Mouse (Mus musculus): ENCODE data around the gene Akap8l. TPM values are rescaled to one million over a fixed set of nuclear protein-coding genes. Genes with fewer than 3 reads are reported as not detected.
A peak's percentile ranks its signal among the peaks of the same experiment; 100 is the strongest.

Akap8l gene
- total and polyA plus RNA-seq, 3 experiments: 50.3 to 55.1 (median 51.2) TPM

DNA sequence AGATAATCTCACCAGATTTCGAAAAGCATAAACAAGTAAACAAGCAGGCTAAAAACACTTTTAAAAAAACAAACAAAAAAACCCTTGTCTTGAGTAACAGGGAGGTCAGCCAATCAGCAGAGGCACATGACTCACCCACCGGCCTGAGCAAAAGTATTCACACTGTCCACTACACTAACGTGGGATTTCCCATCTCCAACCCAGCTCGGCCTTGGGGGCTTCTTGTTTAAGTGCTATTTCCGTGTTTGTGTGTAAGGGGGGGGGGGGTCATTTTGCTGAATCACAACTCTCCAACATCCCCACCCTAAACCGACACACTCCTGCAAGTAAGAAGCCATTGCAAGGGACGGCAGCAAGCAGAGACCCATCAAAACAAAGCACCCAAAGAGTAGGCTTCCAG is 67.1 kb downstream of the Akap8l start:
- H3K27ac ChIP-seq: peak overlapping the region; percentile 96
- no peak for DNase-seq
- intact Hi-C loops (cut with DNase I): loop anchor here (5.0 kb wide), 1 partner anchor 41 kb away; no protein-coding TSS in a partner anchor
- peaks cover 7% of the 10 kb centered on the region for H3K4me1 ChIP-seq (ENCODE audit: control insufficient read depth, insufficient read depth, low read length)
- no peaks in the 10 kb centered on the region; the same call in none of the 2 replicates for H3K79me2 ChIP-seq (replicated peaks; ENCODE audit: control insufficient read depth, insufficient read depth, low read length)
- TF ChIP-seq EP300 (IDR thresholded peaks at IDR 0.05; ENCODE audit: insufficient read depth, low read depth, low read length): no peak
- no peak for TF ChIP-seq POLR2A (IDR thresholded peaks at IDR 0.05; ENCODE audit: insufficient read depth, low read depth, low read length)
- no peak for TF ChIP-seq CTCF (IDR thresholded peaks at IDR 0.05)
- H3K4me3 ChIP-seq: peak overlapping the region; percentile 98
- WGBS: 2% methylated on average over 7 of the region's 7 CpGs
- H3K27me3 ChIP-seq (ENCODE audit: control insufficient read depth, insufficient read depth, low read length): no peaks in the 10 kb centered on the region
- H3K9ac ChIP-seq (ENCODE audit: low read depth, low read length): peak overlapping the region; percentile 99
- peaks cover 14% of the 10 kb centered on the region for H3K36me3 ChIP-seq (ENCODE audit: control insufficient read depth, insufficient read depth, low read length)

DNA sequence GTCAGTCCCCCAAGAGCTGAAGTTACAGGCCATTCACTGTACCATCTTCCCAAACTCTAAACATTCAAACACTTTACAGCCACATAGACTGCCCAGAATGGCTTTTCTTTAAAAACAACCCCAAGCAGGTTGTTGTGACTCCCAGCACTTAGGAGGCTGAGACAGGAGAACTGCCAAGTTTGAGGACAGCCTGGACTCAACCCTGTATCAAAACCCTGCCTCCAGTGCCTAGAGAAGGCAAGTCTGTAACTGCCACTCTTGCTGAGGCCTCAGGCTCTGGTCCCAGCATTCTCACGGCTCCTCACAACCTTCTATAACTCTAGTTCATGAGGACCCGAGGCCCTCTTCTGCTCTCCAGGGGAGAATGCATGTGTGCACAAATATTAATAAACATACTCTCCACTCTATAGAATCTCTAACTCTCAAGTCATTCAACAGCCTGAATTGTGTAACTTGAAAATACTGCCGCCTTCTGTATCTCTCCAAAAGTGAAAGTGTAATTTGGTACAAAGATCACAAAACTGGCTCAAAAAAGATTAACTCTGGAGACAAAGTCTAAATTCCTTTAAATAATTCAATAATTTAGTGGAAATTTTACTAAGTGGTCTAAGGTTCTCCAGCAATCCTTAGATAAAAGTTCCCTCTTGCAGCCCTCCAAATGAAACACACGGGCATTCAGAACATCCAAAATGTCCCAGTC is 68.6 kb downstream of the Akap8l start:
- Histone ChIP-seq H3K4me1 (ENCODE audit: control insufficient read depth, insufficient read depth, low read length) (peaks cover 7% of the 10 kb centered on the region), H3K27me3 (ENCODE audit: control insufficient read depth, insufficient read depth, low read length) (no peaks in the 10 kb centered on the region), H3K36me3 (ENCODE audit: control insufficient read depth, insufficient read depth, low read length) (peaks cover 17% of the 10 kb centered on the region), H3K4me3 (peak overlapping the region; percentile 6; the same call in 1 of the 2 replicates), H3K9ac (ENCODE audit: low read depth, low read length) (no peak overlapping the region), H3K27ac (no peak overlapping the region), H3K79me2 (replicated peaks; ENCODE audit: control insufficient read depth, insufficient read depth, low read length) (peaks cover under 1% of the 10 kb centered on the region)
- intact Hi-C loops (cut with DNase I): loop anchor here (5.0 kb wide), 1 partner anchor 39 kb away; no protein-coding TSS in a partner anchor
- WGBS: 35% methylated on average over 4 of the region's 4 CpGs
- TF ChIP-seq POLR2A (IDR thresholded peaks at IDR 0.05; ENCODE audit: insufficient read depth, low read depth, low read length): no peak
- TF ChIP-seq CTCF (IDR thresholded peaks at IDR 0.05): peak; percentile 17; the same call in 1 of the 2 replicates
- no peak for DNase-seq

DNA sequence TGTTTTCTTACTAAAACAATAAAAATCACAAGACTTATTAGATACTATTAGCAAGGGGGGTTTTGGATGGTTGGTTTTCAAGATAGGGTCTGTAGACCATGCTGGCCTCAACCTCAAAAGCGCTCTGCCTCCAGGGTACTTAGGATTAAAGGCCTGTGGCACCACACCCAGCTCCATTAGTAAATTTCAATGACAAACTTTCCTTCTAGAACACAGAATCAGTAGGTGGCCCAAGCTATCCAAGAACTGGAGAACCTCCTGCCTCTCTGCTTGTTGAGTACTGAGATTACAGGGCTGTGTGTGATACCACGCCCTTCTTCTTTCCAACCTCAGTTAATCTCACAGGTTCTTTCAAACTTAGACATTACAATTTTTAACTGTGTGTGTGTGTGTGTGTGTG is 69.3 kb downstream of the Akap8l start:
- WGBS: 77% methylated on average over 2 of the region's 2 CpGs
- Histone ChIP-seq H3K4me3 (no peak overlapping the region), H3K4me1 (ENCODE audit: control insufficient read depth, insufficient read depth, low read length) (peaks cover 7% of the 10 kb centered on the region), H3K79me2 (replicated peaks; ENCODE audit: control insufficient read depth, insufficient read depth, low read length) (peaks cover 1% of the 10 kb centered on the region), H3K9ac (ENCODE audit: low read depth, low read length) (no peak overlapping the region), H3K27ac (no peak overlapping the region), H3K36me3 (ENCODE audit: control insufficient read depth, insufficient read depth, low read length) (peaks cover 19% of the 10 kb centered on the region), H3K27me3 (ENCODE audit: control insufficient read depth, insufficient read depth, low read length) (no peaks in the 10 kb centered on the region)
- no peak for TF ChIP-seq POLR2A (IDR thresholded peaks at IDR 0.05; ENCODE audit: insufficient read depth, low read depth, low read length)
- TF ChIP-seq CTCF (IDR thresholded peaks at IDR 0.05): no peak
- no peak for TF ChIP-seq EP300 (IDR thresholded peaks at IDR 0.05; ENCODE audit: insufficient read depth, low read depth, low read length)
- intact Hi-C loops (cut with DNase I): loop anchor here (5.0 kb wide), 1 partner anchor 39 kb away; no protein-coding TSS in a partner anchor
- no peak for DNase-seq

DNA sequence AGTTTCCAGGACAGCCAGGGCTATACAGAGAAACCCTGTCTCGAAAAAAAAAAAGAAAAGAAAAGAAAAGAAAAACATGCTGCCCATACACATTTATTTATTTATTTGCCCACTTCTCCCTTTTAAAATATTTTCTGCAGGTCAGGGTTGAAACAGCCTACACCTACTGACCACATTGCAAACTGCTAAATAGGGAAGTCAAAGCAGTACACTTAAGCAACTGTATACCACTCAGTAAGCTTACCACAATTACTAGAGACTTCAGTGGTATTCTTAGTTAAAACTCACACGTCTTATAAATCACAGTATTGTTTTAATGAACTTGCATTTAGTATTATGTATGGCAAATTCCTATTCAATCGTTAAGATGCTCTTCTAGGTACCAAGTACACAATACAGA is 69.8 kb downstream of the Akap8l start:
- H3K4me1 ChIP-seq (ENCODE audit: control insufficient read depth, insufficient read depth, low read length): peaks cover 9% of the 10 kb centered on the region
- peaks cover 24% of the 10 kb centered on the region for H3K36me3 ChIP-seq (ENCODE audit: control insufficient read depth, insufficient read depth, low read length)
- H3K9ac ChIP-seq (ENCODE audit: low read depth, low read length): no peak overlapping the region
- H3K27ac ChIP-seq: no peak overlapping the region
- H3K27me3 ChIP-seq (ENCODE audit: control insufficient read depth, insufficient read depth, low read length): no peaks in the 10 kb centered on the region
- peaks cover 3% of the 10 kb centered on the region for H3K79me2 ChIP-seq (replicated peaks; ENCODE audit: control insufficient read depth, insufficient read depth, low read length)
- no peak for DNase-seq
- WGBS: 53% methylated on average over 3 of the region's 3 CpGs
- TF ChIP-seq POLR2A (IDR thresholded peaks at IDR 0.05; ENCODE audit: insufficient read depth, low read depth, low read length) (no peak), CTCF (IDR thresholded peaks at IDR 0.05) (no peak), EP300 (IDR thresholded peaks at IDR 0.05; ENCODE audit: insufficient read depth, low read depth, low read length) (no peak)
- intact Hi-C loops (cut with DNase I): loop anchor here (5.0 kb wide), 1 partner anchor 38 kb away; no protein-coding TSS in a partner anchor
- no peak overlapping the region for H3K4me3 ChIP-seq

DNA sequence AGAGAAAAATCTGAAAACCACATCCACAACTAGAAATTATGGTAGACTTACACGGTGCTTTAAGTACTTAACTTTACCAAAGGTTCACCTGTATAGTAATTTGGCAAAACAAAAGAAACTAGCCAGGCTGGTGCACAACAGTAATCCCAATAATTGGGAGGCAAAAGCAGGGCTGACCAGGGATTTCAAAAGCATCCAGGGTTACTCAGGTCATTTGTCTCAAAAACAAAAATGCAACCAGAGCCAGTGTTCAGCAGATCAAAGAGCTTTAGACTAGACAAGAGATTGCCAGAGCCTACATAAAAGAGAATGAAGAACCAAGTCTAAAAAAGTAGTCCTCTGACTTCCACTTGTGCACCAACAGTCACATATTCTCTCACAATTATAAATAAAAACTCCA is 73.2 kb downstream of the Akap8l start:
- H3K4me3 ChIP-seq: no peak overlapping the region
- no peak overlapping the region for H3K9ac ChIP-seq (ENCODE audit: low read depth, low read length)
- H3K79me2 ChIP-seq (replicated peaks; ENCODE audit: control insufficient read depth, insufficient read depth, low read length): peaks cover 3% of the 10 kb centered on the region
- no peak for DNase-seq
- H3K36me3 ChIP-seq (ENCODE audit: control insufficient read depth, insufficient read depth, low read length): peaks cover 25% of the 10 kb centered on the region
- no peaks in the 10 kb centered on the region for H3K27me3 ChIP-seq (ENCODE audit: control insufficient read depth, insufficient read depth, low read length)
- intact Hi-C loops (cut with DNase I): no loop called here
- no peak overlapping the region for H3K27ac ChIP-seq
- 73% methylated on average over 1 of the region's 1 CpGs for WGBS
- TF ChIP-seq POLR2A (IDR thresholded peaks at IDR 0.05; ENCODE audit: insufficient read depth, low read depth, low read length) (no peak), EP300 (IDR thresholded peaks at IDR 0.05; ENCODE audit: insufficient read depth, low read depth, low read length) (no peak)
- H3K4me1 ChIP-seq (ENCODE audit: control insufficient read depth, insufficient read depth, low read length): peaks cover 11% of the 10 kb centered on the region

GRCm38 (mm10) chr17:32275568-32275967 is 74.8 kb downstream of the Akap8l start:
- peaks cover 29% of the 10 kb centered on the region for H3K36me3 ChIP-seq (ENCODE audit: control insufficient read depth, insufficient read depth, low read length)
- WGBS: 23% methylated on average over 3 of the region's 3 CpGs
- DNase-seq: no peak
- peaks cover 9% of the 10 kb centered on the region for H3K4me1 ChIP-seq (ENCODE audit: control insufficient read depth, insufficient read depth, low read length)
- no peak overlapping the region for H3K4me3 ChIP-seq
- intact Hi-C loops (cut with DNase I): no loop called here
- H3K27me3 ChIP-seq (ENCODE audit: control insufficient read depth, insufficient read depth, low read length): no peaks in the 10 kb centered on the region
- TF ChIP-seq POLR2A (IDR thresholded peaks at IDR 0.05; ENCODE audit: insufficient read depth, low read depth, low read length): no peak
- TF ChIP-seq EP300 (IDR thresholded peaks at IDR 0.05; ENCODE audit: insufficient read depth, low read depth, low read length): no peak
- TF ChIP-seq CTCF (IDR thresholded peaks at IDR 0.05): no peak
- H3K9ac ChIP-seq (ENCODE audit: low read depth, low read length): no peak overlapping the region
- no peak overlapping the region for H3K27ac ChIP-seq
- peaks cover 5% of the 10 kb centered on the region for H3K79me2 ChIP-seq (replicated peaks; ENCODE audit: control insufficient read depth, insufficient read depth, low read length)

Small RNA genes lying within 50 kb of the gene (microRNA-seq; reads per million reads assigned to microRNA genes)
- 0 reads per million in 2 experiments for gene Gm22201

Other genes starting within 250 kb of the Akap8l start
- 10 to 100 TPM; 24.2 to 30.6 TPM for gene Notch3, start 183.8 kb downstream of the Akap8l start, total RNA-seq (2021)
- 22.5 and 32.1 TPM in 2 replicates for gene Notch3, start 183.8 kb downstream of the Akap8l start, polyA plus RNA-seq (2012; rRNA removed)
- gene Ephx3, start 161.1 kb downstream of the Akap8l start, total RNA-seq (2021): 1 to 10 TPM; 1.1 to 1.3 TPM
- gene Ephx3, start 161.1 kb downstream of the Akap8l start, polyA plus RNA-seq (2012; rRNA removed): 2.6 and 2.9 TPM in 2 replicates
- 10 to 100 TPM; 53.3 to 55.6 TPM for gene Brd4, start 65.9 kb downstream of the Akap8l start, total RNA-seq (2021)
- gene Brd4, start 65.9 kb downstream of the Akap8l start, polyA plus RNA-seq (2012; rRNA removed): 16.5 and 21.7 TPM in 2 replicates
- 10 to 100 TPM; 38.9 to 40.7 TPM for gene Akap8, start 29.4 kb downstream of the Akap8l start, total RNA-seq (2021)
- gene Akap8, start 29.4 kb downstream of the Akap8l start, polyA plus RNA-seq (2012; rRNA removed): 32.2 and 40.4 TPM in 2 replicates
- gene Wiz, start 38.8 kb upstream of the Akap8l start, total RNA-seq (2021): 10 to 100 TPM; 16.0 to 16.6 TPM
- 17.2 and 17.4 TPM in 2 replicates for gene Wiz, start 38.8 kb upstream of the Akap8l start, polyA plus RNA-seq (2012; rRNA removed)
- under 1 TPM; 0.70 to 0.98 TPM for gene Rasal3, start 53.0 kb upstream of the Akap8l start, total RNA-seq (2021)
- 1.1 and 4.2 TPM in 2 replicates for gene Rasal3, start 53.0 kb upstream of the Akap8l start, polyA plus RNA-seq (2012; rRNA removed)
- gene Pglyrp2, start 73.6 kb upstream of the Akap8l start, total RNA-seq (2021): under 1 TPM in 1 of 2 experiments, not detected in 1; 0.09 TPM
- gene Pglyrp2, start 73.6 kb upstream of the Akap8l start, polyA plus RNA-seq (2012; rRNA removed): 0.35 and 0.86 TPM in 2 replicates
- gene Cyp4f39, start 102.1 kb upstream of the Akap8l start, total RNA-seq (2021): not detected
- 0.21 TPM in 1 of 2 replicates, not detected in the other for gene Cyp4f39, start 102.1 kb upstream of the Akap8l start, polyA plus RNA-seq (2012; rRNA removed)
- gene Cyp4f17, start 155.4 kb upstream of the Akap8l start, total RNA-seq (2021): 1 to 10 TPM; 4.5 to 5.4 TPM
- 8.6 and 9.8 TPM in 2 replicates for gene Cyp4f17, start 155.4 kb upstream of the Akap8l start, polyA plus RNA-seq (2012; rRNA removed)
- gene Cyp4f16, start 186.0 kb upstream of the Akap8l start, total RNA-seq (2021): 1 to 10 TPM; 4.5 to 4.7 TPM
- 10.2 and 10.5 TPM in 2 replicates for gene Cyp4f16, start 186.0 kb upstream of the Akap8l start, polyA plus RNA-seq (2012; rRNA removed)

Measured in heart, adult 2 months (tissue).